Mouse (Mus musculus) cortical plate, adult 2 months (tissue): ENCODE data around the gene Tmem108.

ENCODE experiments used
- CTCF ChIP-seq: fragments of 200-500 bp; IDR thresholded peaks from 2 replicates; pipeline ENCODE4 v1.5.1; 2011; ENCODE audit warnings: mild to moderate bottlenecking, control low read depth, low read length; ENCODE audit not compliant: insufficient read depth; ENCODE audit errors: extremely low read depth
- POLR2A ChIP-seq: fragments of 200-500 bp; IDR thresholded peaks from 2 replicates; pipeline ENCODE4 v1.6.1; 2011; ENCODE audit warnings: mild to moderate bottlenecking, low read length, control low read depth; ENCODE audit not compliant: insufficient read depth; ENCODE audit errors: extremely low read depth

DNA sequence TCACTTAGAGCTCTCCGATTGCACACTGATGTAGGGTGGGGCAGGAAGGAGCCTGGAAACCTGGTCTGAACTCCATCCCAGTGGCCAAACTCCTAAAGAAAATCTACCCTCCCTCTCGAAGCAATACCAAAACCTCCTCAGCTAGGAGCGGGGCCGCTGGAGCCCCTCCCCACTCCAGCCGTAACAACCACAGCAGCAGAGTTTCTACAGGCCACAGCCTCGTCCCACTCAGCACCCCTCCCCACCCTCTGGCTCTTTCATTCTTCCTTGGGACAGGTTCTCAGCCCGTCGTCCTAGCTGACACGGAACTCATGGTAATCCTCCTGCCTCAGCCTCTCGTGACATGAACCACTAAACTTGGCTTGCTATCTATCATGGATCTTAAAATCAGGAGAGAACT is 72.6 kb downstream of the Tmem108 start:
- TF ChIP-seq POLR2A (no peak), CTCF (no peak)
